36 mouse cellular contexts compared by ENCODE assay signal in the genomic region with DNA sequence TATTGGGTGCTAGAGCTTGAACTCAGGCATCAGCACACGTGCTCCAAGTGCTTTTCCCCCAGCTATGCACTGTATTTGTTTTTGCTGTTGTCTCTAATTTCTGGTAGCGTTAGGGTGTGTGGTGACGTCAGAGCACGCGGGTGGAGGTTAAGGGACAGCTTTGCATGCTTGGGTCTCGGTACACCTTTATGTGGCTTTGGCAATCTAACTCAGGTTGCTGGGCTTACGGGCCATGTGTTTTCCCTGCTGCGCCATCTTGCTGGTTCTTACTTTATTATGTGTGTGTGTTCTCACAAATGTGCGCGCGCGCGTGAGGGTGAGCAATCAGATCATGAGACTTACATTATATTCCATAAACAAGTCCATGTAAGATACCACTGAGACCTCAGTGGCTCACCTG. TPM values are rescaled to one million over a fixed set of nuclear protein-coding genes. Genes with fewer than 3 reads are reported as not detected.
"Had no signal": no experiment of that assay in that cellular context is flagged by ENCODE, and none has a peak within 500 bp of the region (broad histone marks: within the 10 kb centered on the region; RNA-seq: fewer than 3 reads in every experiment).

No protein-coding gene starts in this region.

- ATAC-seq: hindbrain, embryonic 16.5 days; inflammation-experienced regulatory T-cells, adult 6 months; intestine, embryonic 15.5 days; intestine, postnatal 0 days had no signal

- H3K4me2 ChIP-seq: heart, embryonic 11.5 days; heart, embryonic 13.5 days; heart, embryonic 15.5 days; hindbrain, embryonic 14.5 days; intestine, embryonic 15.5 days; kidney, embryonic 15.5 days; limb, embryonic 12.5 days; liver, embryonic 11.5 days; liver, embryonic 13.5 days; liver, embryonic 15.5 days had no signal

- H3K9ac ChIP-seq: heart, embryonic 13.5 days; heart, embryonic 15.5 days; hindbrain, embryonic 14.5 days; intestine, embryonic 15.5 days; kidney, embryonic 15.5 days; limb, embryonic 12.5 days; liver, embryonic 13.5 days; liver, embryonic 15.5 days had no signal

- DNase-seq: gastrocnemius, postnatal 14 days; gastrocnemius, postnatal 36 days; heart, postnatal 14 days; kidney, adult 18-20 months; kidney, adult 9 months; kidney, postnatal 25 days; liver; liver, embryonic 13.5 days had no signal

- H3K27ac ChIP-seq: heart, adult 2 months; heart, embryonic 13.5 days; heart, embryonic 15.5 days; hindbrain, embryonic 14.5 days; intestine, embryonic 15.5 days; kidney, embryonic 15.5 days; kidney, postnatal 0 days; limb, embryonic 10.5 days; limb, embryonic 12.5 days; liver, embryonic 13.5 days; liver, embryonic 15.5 days had no signal

- H3K9me3 ChIP-seq: heart, embryonic 13.5 days; heart, embryonic 15.5 days; intestine, embryonic 15.5 days; kidney, embryonic 15.5 days; limb, embryonic 10.5 days; limb, embryonic 12.5 days; liver, embryonic 13.5 days; liver, embryonic 15.5 days had no signal

- H3K4me3 ChIP-seq: heart, adult 2 months; heart, embryonic 13.5 days; heart, embryonic 15.5 days; intestine, embryonic 15.5 days; kidney, embryonic 15.5 days; layer of hippocampus, adult 2 months; left cerebral cortex, adult 2 months; limb, embryonic 10.5 days; limb, embryonic 12.5 days; liver, embryonic 13.5 days; liver, embryonic 15.5 days had no signal

- H3K4me1 ChIP-seq: limb, embryonic 12.5 days; liver, embryonic 13.5 days had no signal

- H3K27me3 ChIP-seq: heart, embryonic 13.5 days; heart, embryonic 15.5 days; intestine, embryonic 15.5 days; kidney, embryonic 15.5 days; limb, embryonic 12.5 days; liver, embryonic 15.5 days had no signal

RNA-seq across cellular contexts. Expression of gene Rxfp4, which starts 3.0 kb away (rescaled TPM):
- total RNA-seq: gastrocnemius, adult 18-20 months; gastrocnemius, adult 8-10 months; gastrocnemius, postnatal 14 days; gastrocnemius, postnatal 36 days; heart, adult 2 months; heart, postnatal 14 days; hematopoietic stem cell, adult 5-6 weeks; layer of hippocampus, adult 2 months; layer of hippocampus, postnatal 10 days; layer of hippocampus, postnatal 25 days; left cerebral cortex, adult 2 months; left cerebral cortex, postnatal 14 days; left cerebral cortex, postnatal 36 days had no signal
- polyA plus RNA-seq: frontal cortex, adult 2 months; gonadal fat pad, adult 2 months; heart, adult 2 months; heart, embryonic 11.5 days; heart, embryonic 13.5 days; heart, embryonic 15.5 days; heart, postnatal 0 days; hindbrain, embryonic 11.5 days; hindbrain, embryonic 14.5 days; hindbrain, embryonic 16.5 days; inflammation-experienced regulatory T-cells, adult 6 months; intestine, embryonic 15.5 days; intestine, postnatal 0 days; kidney, embryonic 15.5 days; kidney, postnatal 0 days; limb, embryonic 10.5 days; limb, embryonic 12.5 days; liver, embryonic 11.5 days; liver, embryonic 13.5 days; liver, embryonic 15.5 days had no signal
